Mouse (Mus musculus) limb, embryonic 12.5 days (tissue): ENCODE results near the gene Pknox1. TPM values are rescaled to one million over a fixed set of nuclear protein-coding genes. Genes with fewer than 3 reads are reported as not detected.

Experiments used
- ATAC-seq: fragments of 200-750 bp; cut with Nextera tagmentation; 2 replicates; pipeline ENCODE4 v1.8.0; 2017; ENCODE audit warnings: low read depth, moderate TSS enrichment; ENCODE audit not compliant: insufficient number of reproducible peaks, insufficient read depth, low FRiP score, low TSS enrichment
- H3K27ac ChIP-seq: fragments of 300-500 bp; sonication (generic); 2 replicates; pipeline ENCODE4 v1.5.1; 2016; ENCODE audit warnings: mild to moderate bottlenecking, moderate library complexity
- H3K27me3 ChIP-seq: fragments of 300-500 bp; sonication (generic); 2 replicates; pipeline ENCODE4 v1.6.1; 2016; ENCODE audit warnings: mild to moderate bottlenecking, moderate library complexity
- H3K36me3 ChIP-seq: fragments of 300-500 bp; sonication (generic); 2 replicates; pipeline ENCODE4 v1.6.1; 2016; ENCODE audit warnings: mild to moderate bottlenecking, moderate library complexity
- H3K4me1 ChIP-seq: fragments of 300-500 bp; sonication (generic); replicated peaks from 2 replicates; pipeline ENCODE4 v1.6.1; 2016
- H3K4me2 ChIP-seq: fragments of 300-500 bp; sonication (generic); 2 replicates; pipeline ENCODE4 v1.6.1; 2016; ENCODE audit warnings: mild to moderate bottlenecking, moderate library complexity
- H3K4me3 ChIP-seq: fragments of 300-500 bp; sonication (generic); replicated peaks from 2 replicates; pipeline ENCODE4 v1.5.1; 2016; ENCODE audit warnings: mild to moderate bottlenecking
- H3K9ac ChIP-seq: fragments of 300-500 bp; sonication (generic); replicated peaks from 2 replicates; pipeline ENCODE4 v1.6.1; 2016; ENCODE audit warnings: mild to moderate bottlenecking, moderate library complexity
- H3K9me3 ChIP-seq: fragments of 300-500 bp; sonication (generic); 2 replicates; pipeline ENCODE4 v1.6.1; 2016; ENCODE audit warnings: mild to moderate bottlenecking, moderate library complexity
- WGBS: fragments of 180-500 bp; shearing (Covaris S2); methylation state at CpG from one replicate; pipeline ENCODE4 v1.1.7; 2016; 5-methylcytosine and 5-hydroxymethylcytosine counted together
- polyA plus RNA-seq: library from polyadenylated mRNA; unstranded; fragments of >200 nt; fragmentation: Nextera tagmentation; extraction: Ambion mirVana; gene quantifications from 2 replicates; pipeline ENCODE4 v1.2.1, GENCODE M21; 2016

Pknox1 gene
- polyA plus RNA-seq, 1 experiment from 2014 or later, result 35.4 TPM

DNA sequence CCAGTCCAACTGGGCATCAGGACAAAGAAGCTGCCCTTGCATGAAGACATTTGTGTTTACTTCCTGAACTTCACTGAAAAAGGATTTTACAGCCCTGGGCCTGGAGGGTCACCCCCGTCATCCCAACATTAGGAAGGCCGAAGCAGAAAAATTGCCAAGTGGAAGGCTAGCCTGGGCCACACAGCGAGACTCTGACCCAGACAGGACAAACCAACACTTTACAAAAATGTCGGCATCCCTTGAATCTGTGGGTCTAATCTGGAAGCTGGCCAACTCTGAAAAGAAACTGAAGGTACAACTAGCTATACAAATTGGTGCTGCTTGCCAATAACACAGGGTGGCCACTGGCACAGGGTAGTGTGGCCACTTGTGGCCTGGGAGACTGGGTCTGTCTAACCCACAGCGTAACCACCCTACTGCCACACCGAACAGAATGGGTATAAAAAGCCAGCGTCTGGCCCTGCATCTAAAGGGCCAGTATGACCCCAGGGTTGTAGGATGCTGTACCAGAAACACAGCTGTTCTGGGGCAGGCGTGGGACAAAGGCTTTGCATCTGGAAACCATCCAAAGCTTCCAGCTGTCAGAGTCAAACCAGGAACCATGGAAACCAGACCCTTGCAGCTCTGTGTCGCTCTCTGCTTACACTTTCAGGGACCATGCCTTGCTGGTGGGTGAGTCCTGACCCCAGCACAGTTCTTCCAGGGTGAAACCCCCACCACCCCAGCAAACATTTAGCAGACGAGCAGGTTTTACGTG is 7.2 kb upstream of the Pknox1 start:
- H3K36me3 ChIP-seq, result no peaks in the 10 kb centered on the region
- peak overlapping the region; percentile 22 for H3K4me2 ChIP-seq
- H3K4me1 ChIP-seq, result peaks cover 25% of the 10 kb centered on the region
- H3K4me3 ChIP-seq, result no peak overlapping the region
- 34% methylated on average over 11 of the region's 11 CpGs for WGBS
- ATAC-seq, result peak; percentile 86
- H3K27ac ChIP-seq, result peak overlapping the region; percentile 92
- H3K27me3 ChIP-seq, result no peaks in the 10 kb centered on the region
- H3K9ac ChIP-seq, result no peak overlapping the region
- H3K9me3 ChIP-seq, result no peaks in the 10 kb centered on the region

DNA sequence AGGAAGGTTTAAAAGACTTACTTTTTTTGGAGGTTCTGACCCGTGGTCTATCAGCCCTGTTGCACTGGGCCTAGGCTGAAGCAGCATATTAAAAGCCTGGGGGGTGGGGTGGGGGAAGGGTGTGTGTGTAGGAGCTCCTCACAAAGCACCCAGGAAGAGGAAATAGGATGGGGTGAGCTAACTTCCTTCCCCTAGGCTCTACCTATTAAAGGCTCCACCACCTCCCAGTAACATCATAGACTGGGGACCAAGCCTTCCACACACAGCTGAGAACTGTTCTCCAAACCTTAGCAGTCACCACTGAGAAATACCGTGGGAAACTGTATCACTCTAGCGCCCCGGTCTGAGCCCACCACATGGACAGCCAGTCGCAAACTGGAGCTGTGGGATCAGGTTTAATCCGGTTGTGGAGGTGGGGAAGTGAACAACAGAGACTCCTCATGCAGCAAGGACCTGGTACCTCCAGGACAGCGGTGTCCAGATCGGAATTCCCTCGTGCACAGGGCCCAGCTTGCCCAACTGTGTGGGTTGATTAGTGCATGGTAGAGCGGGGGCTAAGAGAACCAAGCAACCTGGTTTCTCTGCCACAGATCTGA is 6.5 kb upstream of the Pknox1 start:
- H3K4me1 ChIP-seq, result peaks cover 25% of the 10 kb centered on the region
- H3K27ac ChIP-seq, result peak overlapping the region; percentile 92
- H3K9ac ChIP-seq, result no peak overlapping the region
- H3K9me3 ChIP-seq, result no peaks in the 10 kb centered on the region
- peak overlapping the region; percentile 22 for H3K4me2 ChIP-seq
- 59% methylated on average over 10 of the region's 10 CpGs for WGBS
- peak; percentile 46 for ATAC-seq
- H3K4me3 ChIP-seq, result no peak overlapping the region
- H3K36me3 ChIP-seq, result no peaks in the 10 kb centered on the region
- no peaks in the 10 kb centered on the region for H3K27me3 ChIP-seq

DNA sequence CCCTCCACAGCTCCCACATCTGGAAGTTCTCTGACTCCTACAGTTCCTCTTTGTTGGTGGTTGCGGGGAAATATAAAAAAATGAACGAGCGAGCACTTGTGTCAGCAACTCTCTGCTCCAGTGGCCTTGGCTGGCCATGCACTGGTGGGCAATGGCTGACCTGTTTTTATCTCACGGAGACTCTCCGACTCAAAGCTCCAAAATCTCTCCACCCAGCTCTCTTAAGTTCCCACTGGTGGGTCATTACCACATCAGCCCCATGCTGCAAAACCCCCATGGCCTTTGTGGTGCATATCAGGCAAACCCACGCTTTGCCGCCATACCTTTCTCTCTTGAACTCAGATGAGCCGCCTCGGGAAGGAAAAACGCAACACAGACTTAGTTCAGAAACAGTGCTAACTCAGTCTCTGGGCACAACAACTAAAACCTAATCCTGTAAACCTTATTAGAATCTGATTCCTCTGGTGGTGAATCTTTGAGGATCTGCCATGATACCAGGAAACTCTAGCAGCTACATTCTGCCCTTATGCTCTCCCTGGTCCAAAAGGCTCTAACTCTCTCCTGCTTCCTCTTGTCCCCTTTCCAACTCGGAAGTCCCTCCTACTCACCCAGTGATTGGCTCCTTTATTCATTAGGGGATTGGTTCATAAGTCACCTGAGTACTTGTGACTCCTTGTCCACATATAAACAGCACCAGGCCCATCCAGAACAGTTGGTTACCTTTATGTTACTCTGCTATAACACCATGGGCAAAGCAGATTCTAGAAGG is 5.3 kb upstream of the Pknox1 start:
- Histone ChIP-seq H3K9ac (no peak overlapping the region), H3K27me3 (no peaks in the 10 kb centered on the region), H3K4me1 (peaks cover 30% of the 10 kb centered on the region), H3K36me3 (no peaks in the 10 kb centered on the region), H3K4me3 (no peak overlapping the region), H3K9me3 (no peaks in the 10 kb centered on the region), H3K27ac (0 out of 2 replicates have a peak overlapping the region, but pooled peaks have one; percentile 92), H3K4me2 (no peak overlapping the region)
- ATAC-seq, result no peak
- WGBS, result 79% methylated on average over 11 of the region's 11 CpGs

DNA sequence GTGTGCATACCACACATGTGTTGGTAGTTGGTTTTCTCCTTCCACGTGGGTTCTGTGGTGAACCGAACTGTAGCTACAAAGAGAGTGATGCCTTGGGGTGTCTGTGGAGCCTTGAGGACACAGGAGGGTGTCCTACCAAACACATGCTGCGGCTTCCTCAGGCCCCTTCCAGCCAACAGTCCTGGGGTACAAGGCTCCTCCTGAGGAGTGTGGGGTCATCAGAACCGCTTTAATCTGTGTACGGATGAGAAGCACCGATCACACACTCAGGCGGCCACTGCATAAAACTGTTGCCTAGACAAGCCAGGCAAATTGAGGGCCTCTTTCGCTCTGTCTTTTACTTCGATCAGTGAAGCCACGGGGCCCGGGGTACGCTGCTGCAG is 911 bp upstream of the Pknox1 start:
- Histone ChIP-seq H3K9ac (peak overlapping the region; percentile 67), H3K4me3 (peak overlapping the region; percentile 78), H3K27ac (peak overlapping the region; percentile 89), H3K36me3 (peaks cover 6% of the 10 kb centered on the region; the same call in 1 of the 2 replicates), H3K27me3 (no peaks in the 10 kb centered on the region), H3K9me3 (no peaks in the 10 kb centered on the region), H3K4me1 (peaks cover 36% of the 10 kb centered on the region), H3K4me2 (peak overlapping the region; percentile 63)
- WGBS, result 28% methylated on average over 12 of the region's 12 CpGs
- ATAC-seq, result no peak

DNA sequence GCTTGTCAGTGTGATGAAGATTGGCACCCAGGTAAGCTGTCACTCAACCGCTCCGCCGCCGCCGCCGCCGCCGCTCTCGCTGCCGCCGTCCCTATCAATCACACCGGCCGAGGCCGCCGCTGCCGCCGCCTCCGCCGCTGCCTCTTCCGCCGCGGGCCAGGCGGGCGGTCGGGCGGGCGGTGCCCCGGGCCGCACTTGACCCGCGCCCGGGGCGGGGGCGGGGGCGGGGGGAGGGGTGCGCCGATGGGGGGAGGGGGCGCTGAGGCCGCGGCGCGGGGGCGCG is 265 bp downstream of the Pknox1 start:
- H3K9me3 ChIP-seq, result no peaks in the 10 kb centered on the region
- no peak for ATAC-seq
- WGBS, result 0% methylated on average over 23 of the region's 44 CpGs

DNA sequence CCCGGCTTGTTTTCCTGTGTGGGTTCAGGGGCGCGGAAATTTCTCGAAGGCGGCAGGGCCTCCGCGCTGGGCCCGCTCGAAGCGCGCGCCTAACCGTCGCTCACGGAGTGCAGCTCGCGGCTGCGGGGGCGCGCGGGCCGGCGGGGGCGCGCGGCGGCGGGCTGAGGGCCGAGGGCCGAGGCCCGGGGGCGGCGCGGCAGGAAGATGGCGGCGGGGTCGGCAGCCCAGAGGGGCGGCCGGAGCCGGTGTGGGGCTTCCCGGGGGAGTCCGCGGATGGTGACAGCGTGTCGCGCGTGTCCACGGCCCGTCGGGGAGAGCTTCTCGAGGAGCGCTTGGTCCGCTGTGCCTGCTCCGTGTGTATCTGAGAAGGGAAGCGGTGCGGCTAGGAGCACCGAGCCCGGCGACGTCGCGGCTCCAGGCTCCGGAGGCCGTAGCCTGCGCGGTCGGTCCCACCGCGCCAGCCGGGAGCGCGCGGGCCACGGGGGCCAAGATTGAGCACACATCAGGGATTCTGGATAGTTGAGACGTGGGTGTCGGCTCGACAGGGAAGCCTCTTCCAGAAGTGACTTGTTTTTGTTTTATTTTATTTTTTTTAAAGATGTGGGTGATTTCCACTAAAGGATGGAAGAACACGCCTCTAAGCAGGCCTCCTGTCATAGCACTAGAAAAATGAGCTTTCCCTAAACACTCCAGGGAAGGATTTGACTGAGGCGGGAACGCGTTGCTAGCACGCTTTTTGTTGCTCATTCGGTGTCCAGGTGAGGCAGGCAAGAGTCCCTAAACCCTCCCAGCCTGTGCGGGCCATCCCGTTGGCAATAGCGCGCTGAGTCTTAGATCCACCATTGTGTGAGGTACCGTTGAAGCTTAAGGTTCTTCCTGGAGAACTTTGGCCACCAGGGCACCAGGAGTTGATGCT is 865 bp downstream of the Pknox1 start:
- Histone ChIP-seq H3K9ac (peak overlapping the region; percentile 85), H3K27me3 (no peaks in the 10 kb centered on the region), H3K4me3 (peak overlapping the region; percentile 78), H3K27ac (peak overlapping the region; percentile 96), H3K36me3 (peaks cover 6% of the 10 kb centered on the region; the same call in 1 of the 2 replicates), H3K4me1 (peaks cover 30% of the 10 kb centered on the region), H3K4me2 (peak overlapping the region; percentile 87), H3K9me3 (no peaks in the 10 kb centered on the region)
- WGBS, result under 1% methylated on average over 84 of the region's 88 CpGs
- ATAC-seq, result peak; percentile 13

More for the DNA sequence above, 265 bp downstream of the Pknox1 start:
- H3K4me2 ChIP-seq, result peak overlapping the region; percentile 87
- peaks cover 30% of the 10 kb centered on the region for H3K4me1 ChIP-seq
- peaks cover 6% of the 10 kb centered on the region; the same call in 1 of the 2 replicates for H3K36me3 ChIP-seq
- peak overlapping the region; percentile 85 for H3K9ac ChIP-seq
- H3K27ac ChIP-seq, result peak overlapping the region; percentile 96
- peak overlapping the region; percentile 78 for H3K4me3 ChIP-seq
- no peaks in the 10 kb centered on the region for H3K27me3 ChIP-seq

DNA sequence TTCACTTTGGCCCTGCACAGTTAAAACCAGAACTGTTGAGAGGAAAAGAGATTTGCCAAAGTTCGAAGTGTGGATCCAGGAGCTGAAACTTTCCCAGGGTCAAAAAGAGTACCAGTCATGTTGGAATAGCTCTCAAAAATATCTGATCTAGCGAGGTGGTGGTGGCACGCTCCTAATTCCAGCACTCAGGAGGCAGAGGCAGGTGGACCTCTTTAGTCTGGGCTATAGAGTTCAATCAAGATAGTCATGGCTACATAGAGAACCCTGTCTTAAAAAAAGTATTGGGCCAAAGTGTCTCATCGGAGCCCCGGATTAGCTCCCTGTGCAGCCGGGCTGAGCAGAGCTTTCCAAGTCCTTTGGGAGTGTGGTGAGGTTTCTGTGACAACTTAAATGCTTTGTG is 1.7 kb downstream of the Pknox1 start:
- H3K9ac ChIP-seq, result peak overlapping the region; percentile 85
- peak overlapping the region; percentile 87 for H3K4me2 ChIP-seq
- H3K4me1 ChIP-seq, result peaks cover 30% of the 10 kb centered on the region
- H3K9me3 ChIP-seq, result no peaks in the 10 kb centered on the region
- WGBS, result 81% methylated on average over 6 of the region's 6 CpGs
- ATAC-seq, result no peak
- no peaks in the 10 kb centered on the region for H3K27me3 ChIP-seq
- H3K36me3 ChIP-seq, result peaks cover 6% of the 10 kb centered on the region; the same call in 1 of the 2 replicates
- H3K27ac ChIP-seq, result peak overlapping the region; percentile 96; the same call in 1 of the 2 replicates
- peak overlapping the region; percentile 78 for H3K4me3 ChIP-seq

DNA sequence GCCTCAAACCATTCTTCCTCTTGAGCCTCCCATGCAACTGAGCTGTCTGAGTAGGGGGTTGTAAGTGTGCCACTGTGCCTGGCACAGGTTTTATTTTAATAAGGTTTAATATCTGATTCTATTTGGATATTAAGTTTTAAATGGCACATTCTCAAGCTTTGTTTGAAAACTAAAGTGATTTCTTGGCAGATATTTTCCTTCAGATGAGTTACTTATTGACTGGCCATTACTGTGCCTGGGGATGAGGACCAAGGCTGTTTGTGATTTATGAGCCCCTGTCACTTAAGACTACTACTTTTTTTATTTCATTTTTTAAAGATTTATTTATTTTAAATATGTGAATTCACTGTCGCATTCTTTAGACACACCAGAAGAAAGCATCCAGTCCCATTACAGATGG is 5.2 kb downstream of the Pknox1 start:
- no peak overlapping the region for H3K4me2 ChIP-seq
- peaks cover 27% of the 10 kb centered on the region for H3K4me1 ChIP-seq
- no peaks in the 10 kb centered on the region for H3K9me3 ChIP-seq
- 88% methylated on average over 1 of the region's 1 CpGs for WGBS
- H3K36me3 ChIP-seq, result peaks cover 6% of the 10 kb centered on the region; the same call in 1 of the 2 replicates
- ATAC-seq, result no peak
- no peak overlapping the region for H3K4me3 ChIP-seq
- H3K27ac ChIP-seq, result no peak overlapping the region
- H3K27me3 ChIP-seq, result no peaks in the 10 kb centered on the region
- no peak overlapping the region for H3K9ac ChIP-seq

DNA sequence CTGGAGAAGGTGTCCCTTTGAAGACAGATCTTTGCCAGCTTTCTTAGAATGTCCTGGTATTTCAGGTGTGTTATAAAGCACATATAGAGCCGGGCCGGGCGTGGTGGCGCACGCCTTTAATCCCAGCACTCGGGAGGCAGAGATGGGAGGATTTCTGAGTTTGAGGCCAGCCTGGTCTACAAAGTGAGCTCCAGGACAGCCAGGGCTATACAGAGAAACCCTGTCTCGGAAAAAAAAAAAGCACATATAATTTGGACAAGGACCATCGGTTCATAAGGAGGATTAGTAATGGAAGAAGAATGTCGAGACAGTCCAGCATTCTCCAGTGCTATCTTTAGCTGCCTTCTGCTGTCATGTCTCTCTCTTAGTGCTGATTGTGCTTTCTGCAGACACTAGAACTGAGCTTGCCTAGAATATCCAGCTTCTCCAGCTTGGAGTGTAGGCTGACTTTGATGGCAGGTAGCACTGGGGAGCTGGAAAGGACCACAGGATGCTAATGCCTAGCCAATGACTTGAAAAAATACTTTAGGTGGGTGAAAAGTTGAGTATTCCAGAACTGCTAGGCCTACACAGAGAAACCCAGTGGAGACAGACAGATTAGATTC is 5.9 kb downstream of the Pknox1 start:
- no peaks in the 10 kb centered on the region for H3K27me3 ChIP-seq
- WGBS, result 91% methylated on average over 9 of the region's 9 CpGs
- peaks cover 7% of the 10 kb centered on the region; the same call in 1 of the 2 replicates for H3K36me3 ChIP-seq
- no peak overlapping the region for H3K9ac ChIP-seq
- no peak overlapping the region for H3K4me3 ChIP-seq
- H3K27ac ChIP-seq, result peak overlapping the region; percentile 12; the same call in 1 of the 2 replicates
- no peak overlapping the region for H3K4me2 ChIP-seq
- no peaks in the 10 kb centered on the region for H3K9me3 ChIP-seq
- peak; percentile 88 for ATAC-seq
- peaks cover 28% of the 10 kb centered on the region for H3K4me1 ChIP-seq

DNA sequence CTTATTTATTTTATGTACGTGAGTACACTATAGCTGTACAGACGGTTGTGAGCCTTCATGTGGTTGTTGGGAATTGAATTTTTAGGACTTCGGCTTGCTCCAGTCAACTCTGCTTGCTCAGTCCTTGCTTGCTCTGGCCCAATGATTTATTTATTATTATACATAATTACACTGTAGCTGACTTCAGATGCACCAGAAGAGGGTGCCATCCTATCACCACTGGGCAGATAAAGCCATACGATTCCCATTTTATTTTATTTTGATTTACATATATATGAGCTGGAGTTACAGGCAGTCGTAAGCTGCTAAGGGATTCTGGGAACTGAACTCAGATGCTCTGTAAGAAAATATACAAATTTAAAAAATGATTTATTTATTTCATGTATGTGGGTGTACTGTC is 7.2 kb downstream of the Pknox1 start:
- Histone ChIP-seq H3K4me3 (no peak overlapping the region), H3K4me1 (peaks cover 17% of the 10 kb centered on the region), H3K9ac (no peak overlapping the region), H3K4me2 (no peak overlapping the region), H3K27me3 (no peaks in the 10 kb centered on the region), H3K36me3 (peaks cover 11% of the 10 kb centered on the region; the same call in 1 of the 2 replicates), H3K27ac (no peak overlapping the region), H3K9me3 (no peaks in the 10 kb centered on the region)
- no peak for ATAC-seq
- 91% methylated on average over 5 of the region's 5 CpGs for WGBS
